Mouse (Mus musculus) retina, postnatal 1 day (tissue): Measurements from ENCODE around the gene Intu.

Experiments
- DNase-seq: peaks from one replicate; pipeline ENCODE4 v3.0.0-alpha.2; 2012

Gene Intu

GRCm38 (mm10) chr3:40685855-40686515 lies 154.9 kb downstream of the Intu start:
- peak; percentile 74 for DNase-seq

GRCm38 (mm10) chr3:40686836-40687235 lies 155.8 kb downstream of the Intu start:
- DNase-seq: peak; percentile 14

GRCm38 (mm10) chr3:40687588-40687987 lies 156.5 kb downstream of the Intu start:
- no peak for DNase-seq

- no peak for DNase-seq
Measured at GRCm38 (mm10) chr3:40691566-40691965, 160.5 kb downstream of the Intu start.

GRCm38 (mm10) chr3:40693435-40693834 lies 162.3 kb downstream of the Intu start:
- DNase-seq: no peak

- no peak for DNase-seq
Measured at GRCm38 (mm10) chr3:40693960-40694359, 162.9 kb downstream of the Intu start.

- peak; percentile 46 for DNase-seq
Measured at GRCm38 (mm10) chr3:40694438-40694837, 163.4 kb downstream of the Intu start.

GRCm38 (mm10) chr3:40695162-40695561 lies 164.1 kb downstream of the Intu start:
- no peak for DNase-seq

- no peak for DNase-seq
Measured at GRCm38 (mm10) chr3:40698834-40699233, 167.7 kb downstream of the Intu start.

- no peak for DNase-seq
Measured at GRCm38 (mm10) chr3:40704816-40705430, 173.8 kb downstream of the Intu start.

GRCm38 (mm10) chr3:40708655-40709054 lies 177.6 kb downstream of the Intu start, which contains the start of gene Slc25a31:
TSS of gene Slc25a31 (plus strand) at chr3:40708855.
- no peak for DNase-seq

- DNase-seq: no peak
Measured at GRCm38 (mm10) chr3:40716056-40716455, 185.0 kb downstream of the Intu start.

GRCm38 (mm10) chr3:40719022-40719421 lies 187.9 kb downstream of the Intu start:
- peak; percentile 16 for DNase-seq

GRCm38 (mm10) chr3:40738381-40738912 lies 207.4 kb downstream of the Intu start:
- DNase-seq: no peak

- peak; percentile 53 for DNase-seq
Measured at GRCm38 (mm10) chr3:40744024-40744835, 213.1 kb downstream of the Intu start, which contains the start of gene Hspa4l. TSS of gene Hspa4l (plus strand) at chr3:40744495.

GRCm38 (mm10) chr3:40744836-40745660 lies 214.0 kb downstream of the Intu start:
- peak; percentile 96 for DNase-seq

GRCm38 (mm10) chr3:40745661-40746547 lies 214.8 kb downstream of the Intu start:
- DNase-seq: peak; percentile 47
